ENCODE assay signal across 10 mouse cellular contexts in the genomic region with DNA sequence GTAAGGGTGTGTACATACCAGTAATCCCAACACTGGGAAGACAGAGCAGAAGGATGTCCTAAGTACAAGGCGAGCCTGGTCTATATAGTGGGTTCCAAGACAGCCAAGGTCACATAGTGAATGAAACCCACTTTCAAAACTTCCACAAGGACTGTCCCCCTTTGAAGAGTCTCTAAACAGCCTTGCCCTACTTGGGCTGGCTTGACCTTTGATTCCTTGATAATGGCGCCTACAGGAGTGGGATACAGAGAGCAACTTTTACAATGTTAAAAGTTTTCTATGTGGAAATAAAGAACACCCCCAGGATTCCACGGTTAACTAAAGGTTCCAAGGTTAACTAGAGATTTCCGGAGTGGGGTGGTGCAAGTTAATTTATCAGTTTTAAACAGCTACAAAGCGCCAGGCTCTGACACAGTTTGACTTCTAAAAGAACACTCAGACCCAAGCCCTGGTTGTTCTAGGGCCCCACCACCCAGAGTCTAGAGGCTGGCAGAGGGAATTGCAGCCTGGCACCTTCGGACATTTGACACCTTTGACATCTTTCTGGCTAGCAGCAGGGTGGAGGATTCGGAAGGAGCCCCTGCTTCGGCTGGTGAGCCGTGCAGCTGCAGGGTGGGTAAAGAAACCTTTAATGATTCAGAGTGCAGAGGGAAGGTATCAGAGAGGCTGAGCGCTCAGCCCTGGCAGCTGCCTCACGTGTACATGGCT. TPM values are rescaled to one million over a fixed set of nuclear protein-coding genes. Genes with fewer than 3 reads are reported as not detected.
DNase-seq lines count a peak whose midpoint lies in the region; ATAC-seq and TF ChIP-seq lines count a peak whose summit lies in the region.
"Had no signal": no experiment of that assay in that cellular context is flagged by ENCODE, and none has a peak within 500 bp of the region (broad histone marks: within the 10 kb centered on the region; RNA-seq: fewer than 3 reads in every experiment).

No protein-coding gene starts in this region.

- H3K4me2 ChIP-seq in heart, embryonic 11.5 days = no peak overlapping the region
- peak overlapping the region; percentile 75; the same call in 1 of the 2 replicates for H3K4me2 ChIP-seq in lung, embryonic 16.5 days (ENCODE audit: low read depth, low read length)
- peak overlapping the region; percentile 62; the same call in 1 of the 2 replicates for H3K4me2 ChIP-seq in intestine, embryonic 15.5 days (replicated peaks)
- no peak overlapping the region for H3K4me2 ChIP-seq in stomach, embryonic 14.5 days (replicated peaks; ENCODE audit: low read depth, low read length)

- no peaks in the 10 kb centered on the region for H3K9me3 ChIP-seq in heart, embryonic 11.5 days (replicated peaks; ENCODE audit: control insufficient read depth, low read length)
- no peaks in the 10 kb centered on the region for H3K9me3 ChIP-seq in lung, embryonic 16.5 days (ENCODE audit: control insufficient read depth, low read length)
- H3K9me3 ChIP-seq in intestine, embryonic 15.5 days = no peaks in the 10 kb centered on the region
- H3K9me3 ChIP-seq in stomach, embryonic 14.5 days (ENCODE audit: control insufficient read depth, low read depth, low read length) = no peaks in the 10 kb centered on the region
- no peaks in the 10 kb centered on the region for H3K9me3 ChIP-seq in limb, embryonic 10.5 days (replicated peaks)
- H3K9me3 ChIP-seq: embryonic facial prominence, embryonic 12.5 days had no signal

- 85% methylated on average over 11 of the region's 11 CpGs for WGBS in heart, embryonic 11.5 days (ENCODE audit: insufficient replicate concordance)
- WGBS in lung, embryonic 16.5 days = 62% methylated on average over 11 of the region's 11 CpGs
- 65% methylated on average over 11 of the region's 11 CpGs for WGBS in intestine, embryonic 15.5 days
- 66% methylated on average over 11 of the region's 11 CpGs for WGBS in stomach, embryonic 14.5 days
- WGBS in thymus, adult 2 months = 97% methylated on average over 11 of the region's 11 CpGs
- WGBS in limb, embryonic 10.5 days = 84% methylated on average over 11 of the region's 11 CpGs

- ATAC-seq in heart, embryonic 11.5 days (replicated peaks; ENCODE audit: insufficient number of reproducible peaks, low FRiP score, low TSS enrichment) = no peak
- no peak for ATAC-seq in lung, embryonic 16.5 days (ENCODE audit: low read depth)
- ATAC-seq in intestine, embryonic 15.5 days = no peak
- ATAC-seq in stomach, embryonic 14.5 days (ENCODE audit: insufficient number of reproducible peaks, insufficient read depth, low FRiP score, low read depth) = no peak

- TF ChIP-seq POLR2A in thymus, adult 2 months (IDR thresholded peaks at IDR 0.05; ENCODE audit: control insufficient read depth, extremely low read depth, insufficient read depth, low read length, poor library complexity) = no peak

- no peak overlapping the region for H3K27ac ChIP-seq in heart, embryonic 11.5 days (ENCODE audit: low read depth, low read length)
- no peak overlapping the region for H3K27ac ChIP-seq in lung, embryonic 16.5 days (ENCODE audit: low read length)
- H3K27ac ChIP-seq in intestine, embryonic 15.5 days = peak overlapping the region; percentile 59
- 0 out of 2 replicates have a peak overlapping the region, but pooled peaks have one; percentile 10 for H3K27ac ChIP-seq in stomach, embryonic 14.5 days (ENCODE audit: low read length)
- no peak overlapping the region for H3K27ac ChIP-seq in thymus, adult 2 months (ENCODE audit: control insufficient read depth, insufficient read depth, low read length)
- H3K27ac ChIP-seq in limb, embryonic 10.5 days = no peak overlapping the region
- H3K27ac ChIP-seq: embryonic facial prominence, embryonic 12.5 days had no signal

- no peaks in the 10 kb centered on the region for H3K27me3 ChIP-seq in heart, embryonic 11.5 days (ENCODE audit: control insufficient read depth, insufficient read depth, low read length)
- no peaks in the 10 kb centered on the region for H3K27me3 ChIP-seq in lung, embryonic 16.5 days (ENCODE audit: control insufficient read depth, insufficient read depth, low read depth, low read length)
- H3K27me3 ChIP-seq in intestine, embryonic 15.5 days (replicated peaks) = no peaks in the 10 kb centered on the region
- no peaks in the 10 kb centered on the region for H3K27me3 ChIP-seq in stomach, embryonic 14.5 days (ENCODE audit: control insufficient read depth, insufficient read depth, low read length)
- H3K27me3 ChIP-seq in thymus, adult 2 months (ENCODE audit: control insufficient read depth, insufficient read depth, low read length) = peaks cover 4% of the 10 kb centered on the region; the same call in 1 of the 2 replicates
- H3K27me3 ChIP-seq in limb, embryonic 10.5 days (ENCODE audit: low read depth, poor library complexity, severe bottlenecking) = no peaks in the 10 kb centered on the region
- H3K27me3 ChIP-seq: embryonic facial prominence, embryonic 12.5 days had no signal

- DNase-seq in heart, adult 8-10 months (ENCODE audit: low spot score) = no peak
- DNase-seq in lung, postnatal 36 days = no peak
- no peak for DNase-seq in thymus, adult 2 months
- DNase-seq in limb, embryonic 10.5 days (ENCODE audit: low spot score) = no peak
- DNase-seq: midbrain, embryonic 14.5 days had no signal

- no peak overlapping the region for H3K4me3 ChIP-seq in heart, embryonic 11.5 days (ENCODE audit: low read depth, low read length)
- no peak overlapping the region for H3K4me3 ChIP-seq in lung, embryonic 16.5 days (ENCODE audit: low read length)
- no peak overlapping the region for H3K4me3 ChIP-seq in intestine, embryonic 15.5 days (replicated peaks)
- no peak overlapping the region for H3K4me3 ChIP-seq in stomach, embryonic 14.5 days (ENCODE audit: low read depth, low read length)
- no peak overlapping the region for H3K4me3 ChIP-seq in thymus, adult 2 months (ENCODE audit: control insufficient read depth, insufficient read depth, low read length)
- no peak overlapping the region for H3K4me3 ChIP-seq in limb, embryonic 10.5 days
- H3K4me3 ChIP-seq: embryonic facial prominence, embryonic 12.5 days had no signal

- H3K36me3 ChIP-seq in heart, embryonic 11.5 days (ENCODE audit: control insufficient read depth, insufficient read depth, low read length) = peaks cover 11% of the 10 kb centered on the region; the same call in 1 of the 2 replicates
- peaks cover 9% of the 10 kb centered on the region; the same call in 1 of the 2 replicates for H3K36me3 ChIP-seq in lung, embryonic 16.5 days (ENCODE audit: control insufficient read depth, insufficient read depth, low read length)
- H3K36me3 ChIP-seq in intestine, embryonic 15.5 days = no peaks in the 10 kb centered on the region; the same call in 1 of the 2 replicates
- peaks cover 17% of the 10 kb centered on the region; the same call in 1 of the 2 replicates for H3K36me3 ChIP-seq in stomach, embryonic 14.5 days (ENCODE audit: control insufficient read depth, insufficient read depth, low read length)
- peaks cover 13% of the 10 kb centered on the region; the same call in 1 of the 2 replicates for H3K36me3 ChIP-seq in thymus, adult 2 months (ENCODE audit: control insufficient read depth, insufficient read depth, low read length)
- peaks cover 38% of the 10 kb centered on the region for H3K36me3 ChIP-seq in limb, embryonic 10.5 days

- peaks cover 34% of the 10 kb centered on the region for H3K4me1 ChIP-seq in heart, embryonic 11.5 days (ENCODE audit: control insufficient read depth, insufficient read depth, low read length)
- H3K4me1 ChIP-seq in lung, embryonic 16.5 days (replicated peaks; ENCODE audit: control insufficient read depth, insufficient read depth, low read length) = peaks cover 33% of the 10 kb centered on the region
- H3K4me1 ChIP-seq in intestine, embryonic 15.5 days (replicated peaks) = peaks cover 41% of the 10 kb centered on the region
- H3K4me1 ChIP-seq in stomach, embryonic 14.5 days (ENCODE audit: control insufficient read depth, insufficient read depth, low read length) = peaks cover 19% of the 10 kb centered on the region; the same call in 1 of the 2 replicates
- peaks cover 17% of the 10 kb centered on the region for H3K4me1 ChIP-seq in thymus, adult 2 months (replicated peaks; ENCODE audit: control insufficient read depth, insufficient read depth, low read length)
- peaks cover 27% of the 10 kb centered on the region for H3K4me1 ChIP-seq in limb, embryonic 10.5 days

- H3K9ac ChIP-seq in heart, embryonic 11.5 days (ENCODE audit: low read depth, low read length) = 0 out of 2 replicates have a peak overlapping the region, but pooled peaks have one; percentile 34
- peak overlapping the region; percentile 13; the same call in 1 of the 2 replicates for H3K9ac ChIP-seq in lung, embryonic 16.5 days (ENCODE audit: low read length)
- H3K9ac ChIP-seq in intestine, embryonic 15.5 days = peak overlapping the region; percentile 18; the same call in 1 of the 2 replicates
- H3K9ac ChIP-seq in stomach, embryonic 14.5 days (replicated peaks; ENCODE audit: low read depth, low read length) = no peak overlapping the region

- no peak for TF ChIP-seq CTCF in thymus, adult 2 months (IDR thresholded peaks at IDR 0.05; ENCODE audit: borderline replicate concordance, control insufficient read depth, extremely low read depth, insufficient read depth, low read length, poor library complexity)

RNA-seq across cellular contexts. Expression of gene Tmem150a, which starts 4.8 kb away (rescaled TPM):
- polyA plus RNA-seq in heart, embryonic 11.5 days (2014; fragmentation: Nextera tagmentation; extraction: Ambion mirVana) = 14.8 and 15.1 TPM in 2 replicates
- total RNA-seq in heart, adult 8-10 months (2022) = 10 to 100 TPM; 20.4 to 24.3 (median 22.2) TPM
- 15.8 and 16.8 TPM in 2 replicates for polyA plus RNA-seq in lung, embryonic 16.5 days (2015; fragmentation: Nextera tagmentation; extraction: Ambion mirVana)
- polyA plus RNA-seq in intestine, embryonic 15.5 days (2015; fragmentation: Nextera tagmentation; extraction: Ambion mirVana) = 11.3 and 14.4 TPM in 2 replicates
- 13.8 and 15.3 TPM in 2 replicates for polyA plus RNA-seq in stomach, embryonic 14.5 days (2014; fragmentation: Nextera tagmentation; extraction: Ambion mirVana)
- 14.4 and 19.4 TPM in 2 replicates for polyA plus RNA-seq in thymus, adult 2 months (2012; rRNA removed)
- polyA plus RNA-seq in limb, embryonic 10.5 days (2016; fragmentation: Nextera tagmentation; extraction: Ambion mirVana) = 9.9 and 10.3 TPM in 2 replicates

RNA-seq across cellular contexts. Expression of gene Rnf181, which starts 6.7 kb away (rescaled TPM):
- polyA plus RNA-seq in heart, embryonic 11.5 days (2014; fragmentation: Nextera tagmentation; extraction: Ambion mirVana) = 95.4 and 107 TPM in 2 replicates
- total RNA-seq in heart, adult 8-10 months (2022) = 10 to 100 TPM; 39.5 to 49.6 (median 41.5) TPM
- polyA plus RNA-seq in lung, embryonic 16.5 days (2015; fragmentation: Nextera tagmentation; extraction: Ambion mirVana) = 149 and 152 TPM in 2 replicates
- 122 and 133 TPM in 2 replicates for polyA plus RNA-seq in intestine, embryonic 15.5 days (2015; fragmentation: Nextera tagmentation; extraction: Ambion mirVana)
- polyA plus RNA-seq in stomach, embryonic 14.5 days (2014; fragmentation: Nextera tagmentation; extraction: Ambion mirVana) = 106 and 109 TPM in 2 replicates
- polyA plus RNA-seq in thymus, adult 2 months (2012; rRNA removed) = 90.7 and 98.9 TPM in 2 replicates
- polyA plus RNA-seq in limb, embryonic 10.5 days (2016; fragmentation: Nextera tagmentation; extraction: Ambion mirVana) = 109 TPM in 2 replicates

RNA-seq across cellular contexts. Expression of gene 0610030E20Rik, which starts 12.9 kb away (rescaled TPM):
- polyA plus RNA-seq in heart, embryonic 11.5 days (2014; fragmentation: Nextera tagmentation; extraction: Ambion mirVana) = 12.9 and 17.4 TPM in 2 replicates
- total RNA-seq in heart, adult 8-10 months (2022) = 10 to 100 TPM in 1 of 4 experiments, 1 to 10 TPM in 3; 7.6 to 10.4 (median 8.0) TPM
- polyA plus RNA-seq in lung, embryonic 16.5 days (2015; fragmentation: Nextera tagmentation; extraction: Ambion mirVana) = 31.6 and 33.2 TPM in 2 replicates
- 25.9 and 26.1 TPM in 2 replicates for polyA plus RNA-seq in intestine, embryonic 15.5 days (2015; fragmentation: Nextera tagmentation; extraction: Ambion mirVana)
- polyA plus RNA-seq in stomach, embryonic 14.5 days (2014; fragmentation: Nextera tagmentation; extraction: Ambion mirVana) = 33.9 and 34.3 TPM in 2 replicates
- 42.2 and 42.3 TPM in 2 replicates for polyA plus RNA-seq in thymus, adult 2 months (2012; rRNA removed)
- 24.3 and 27.3 TPM in 2 replicates for polyA plus RNA-seq in limb, embryonic 10.5 days (2016; fragmentation: Nextera tagmentation; extraction: Ambion mirVana)

RNA-seq across cellular contexts. Expression of gene Usp39, which starts 15.1 kb away (rescaled TPM):
- polyA plus RNA-seq in heart, embryonic 11.5 days (2014; fragmentation: Nextera tagmentation; extraction: Ambion mirVana) = 51.4 and 54.5 TPM in 2 replicates
- 10 to 100 TPM; 14.4 to 20.0 (median 15.2) TPM for total RNA-seq in heart, adult 8-10 months (2022)
- polyA plus RNA-seq in lung, embryonic 16.5 days (2015; fragmentation: Nextera tagmentation; extraction: Ambion mirVana) = 36.7 and 39.2 TPM in 2 replicates
- 38.2 and 42.6 TPM in 2 replicates for polyA plus RNA-seq in intestine, embryonic 15.5 days (2015; fragmentation: Nextera tagmentation; extraction: Ambion mirVana)
- polyA plus RNA-seq in stomach, embryonic 14.5 days (2014; fragmentation: Nextera tagmentation; extraction: Ambion mirVana) = 52.3 and 52.5 TPM in 2 replicates
- 35.6 and 40.3 TPM in 2 replicates for polyA plus RNA-seq in thymus, adult 2 months (2012; rRNA removed)
- 78.1 and 88.8 TPM in 2 replicates for polyA plus RNA-seq in limb, embryonic 10.5 days (2016; fragmentation: Nextera tagmentation; extraction: Ambion mirVana)

RNA-seq across cellular contexts. Expression of gene Vamp5, which starts 20.2 kb away (rescaled TPM):
- polyA plus RNA-seq in heart, embryonic 11.5 days (2014; fragmentation: Nextera tagmentation; extraction: Ambion mirVana) = 55.3 and 59.2 TPM in 2 replicates
- 10 to 100 TPM; 58.0 to 68.1 (median 61.2) TPM for total RNA-seq in heart, adult 8-10 months (2022)
- 43.0 and 46.3 TPM in 2 replicates for polyA plus RNA-seq in lung, embryonic 16.5 days (2015; fragmentation: Nextera tagmentation; extraction: Ambion mirVana)
- 19.2 and 19.4 TPM in 2 replicates for polyA plus RNA-seq in intestine, embryonic 15.5 days (2015; fragmentation: Nextera tagmentation; extraction: Ambion mirVana)
- 22.6 and 26.3 TPM in 2 replicates for polyA plus RNA-seq in stomach, embryonic 14.5 days (2014; fragmentation: Nextera tagmentation; extraction: Ambion mirVana)
- polyA plus RNA-seq in thymus, adult 2 months (2012; rRNA removed) = 18.2 and 24.0 TPM in 2 replicates
- polyA plus RNA-seq in limb, embryonic 10.5 days (2016; fragmentation: Nextera tagmentation; extraction: Ambion mirVana) = 19.1 and 19.7 TPM in 2 replicates

Comparison
In these comparisons a context has a peak if more than half of its experiments do, and no peak if none do; other contexts are left out.
1. H3K27ac ChIP-seq: peak in intestine, embryonic 15.5 days (single experiment) and stomach, embryonic 14.5 days (single experiment); none in heart, embryonic 11.5 days (single experiment), lung, embryonic 16.5 days (single experiment), thymus, adult 2 months (single experiment) and limb, embryonic 10.5 days (single experiment).
2. H3K4me2 ChIP-seq: peak in lung, embryonic 16.5 days (single experiment) and intestine, embryonic 15.5 days (single experiment); none in heart, embryonic 11.5 days (single experiment) and stomach, embryonic 14.5 days (single experiment).